Mouse (Mus musculus) forebrain, embryonic 16.5 days (tissue): Measurements from ENCODE around the gene Rph3a. TPM values are rescaled to one million over a fixed set of nuclear protein-coding genes. Genes with fewer than 3 reads are reported as not detected.

ENCODE experiments used
- ATAC-seq: fragments of 200-750 bp; cut with Nextera tagmentation; 2 replicates; pipeline ENCODE4 v1.8.0; 2017; ENCODE audit warnings: mild to moderate bottlenecking, moderate library complexity
- H3K27ac ChIP-seq: fragments of 300-500 bp; sonication (generic); 2 replicates; pipeline ENCODE4 v1.5.1; 2014; ENCODE audit warnings: low read length, control low read depth
- H3K27me3 ChIP-seq: fragments of 300-500 bp; sonication (generic); replicated peaks from 2 replicates; pipeline ENCODE4 v1.6.1; 2014; ENCODE audit warnings: low read length; ENCODE audit not compliant: control insufficient read depth, insufficient read depth
- H3K36me3 ChIP-seq: fragments of 300-500 bp; sonication (generic); 2 replicates; pipeline ENCODE4 v1.6.1; 2014; ENCODE audit not compliant: control insufficient read depth, insufficient read depth
- H3K4me1 ChIP-seq: fragments of 300-500 bp; sonication (generic); replicated peaks from 2 replicates; pipeline ENCODE4 v1.6.1; 2014; ENCODE audit warnings: low read length; ENCODE audit not compliant: control insufficient read depth, insufficient read depth
- H3K4me2 ChIP-seq: fragments of 300-500 bp; sonication (generic); 2 replicates; pipeline ENCODE4 v1.6.1; 2014; ENCODE audit warnings: mild to moderate bottlenecking, low read length, control low read depth
- H3K4me3 ChIP-seq: fragments of 300-500 bp; sonication (generic); replicated peaks from 2 replicates; pipeline ENCODE4 v1.5.1; 2014; ENCODE audit warnings: mild to moderate bottlenecking, low read length, control low read depth
- H3K9ac ChIP-seq: fragments of 300-500 bp; sonication (generic); replicated peaks from 2 replicates; pipeline ENCODE4 v1.6.1; 2014; ENCODE audit warnings: low read depth, low read length, control low read depth
- H3K9me3 ChIP-seq: fragments of 300-500 bp; sonication (generic); 2 replicates; pipeline ENCODE4 v1.6.1; 2016; ENCODE audit warnings: low read length; ENCODE audit not compliant: control insufficient read depth
- WGBS: fragments of 180-500 bp; shearing (Covaris S2); extraction: QIAGEN DNeasy Blood & Tissue Kit; methylation state at CpG from one replicate; pipeline ENCODE4 v1.1.7; 2014; 5-methylcytosine and 5-hydroxymethylcytosine counted together
- polyA plus RNA-seq: library from polyadenylated mRNA; unstranded; fragments of >200 nt; fragmentation: Nextera tagmentation; extraction: Ambion mirVana; gene quantifications from 2 replicates; pipeline ENCODE4 v1.2.1, GENCODE M21; 2015

The Rph3a gene
- polyA plus RNA-seq, 1 experiment from 2014 or later = 26.9 TPM

DNA sequence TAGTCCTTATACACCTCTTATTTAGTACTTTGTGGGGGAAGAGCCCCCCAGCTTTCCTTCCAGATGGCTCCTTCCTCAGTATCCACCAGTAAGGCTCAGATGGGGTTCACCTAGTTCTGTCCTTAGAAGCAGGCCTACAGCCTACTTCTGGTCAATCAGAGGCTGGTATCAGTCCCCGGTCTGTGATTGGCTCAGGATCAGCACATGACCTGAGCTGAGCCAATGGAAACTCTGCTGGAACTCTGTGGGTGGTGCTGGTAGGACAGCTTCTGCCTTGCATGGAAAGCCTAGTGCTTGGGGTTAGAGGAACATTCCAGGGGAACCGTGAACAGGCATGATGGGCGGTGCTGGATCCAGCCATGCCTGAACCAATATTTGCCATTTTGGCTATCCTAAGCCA lies 21.5 kb downstream of the Rph3a start:
- H3K4me2 ChIP-seq = no peak overlapping the region
- no peaks in the 10 kb centered on the region for H3K9me3 ChIP-seq
- WGBS = 94% methylated on average over 3 of the region's 3 CpGs
- no peak overlapping the region for H3K4me3 ChIP-seq
- H3K27me3 ChIP-seq = no peaks in the 10 kb centered on the region
- H3K27ac ChIP-seq = no peak overlapping the region
- H3K36me3 ChIP-seq = no peaks in the 10 kb centered on the region
- no peak for ATAC-seq
- no peak overlapping the region for H3K9ac ChIP-seq
- no peaks in the 10 kb centered on the region for H3K4me1 ChIP-seq

GRCm38 (mm10) chr5:120983029-120983428 lies 26.9 kb downstream of the Rph3a start:
- H3K27ac ChIP-seq = no peak overlapping the region
- no peak for ATAC-seq
- no peak overlapping the region for H3K9ac ChIP-seq
- 89% methylated on average over 1 of the region's 1 CpGs for WGBS
- H3K4me3 ChIP-seq = no peak overlapping the region
- H3K4me1 ChIP-seq = no peaks in the 10 kb centered on the region
- H3K36me3 ChIP-seq = no peaks in the 10 kb centered on the region
- no peak overlapping the region for H3K4me2 ChIP-seq
- peaks cover 4% of the 10 kb centered on the region; the same call in 1 of the 2 replicates for H3K9me3 ChIP-seq
- no peaks in the 10 kb centered on the region for H3K27me3 ChIP-seq

DNA sequence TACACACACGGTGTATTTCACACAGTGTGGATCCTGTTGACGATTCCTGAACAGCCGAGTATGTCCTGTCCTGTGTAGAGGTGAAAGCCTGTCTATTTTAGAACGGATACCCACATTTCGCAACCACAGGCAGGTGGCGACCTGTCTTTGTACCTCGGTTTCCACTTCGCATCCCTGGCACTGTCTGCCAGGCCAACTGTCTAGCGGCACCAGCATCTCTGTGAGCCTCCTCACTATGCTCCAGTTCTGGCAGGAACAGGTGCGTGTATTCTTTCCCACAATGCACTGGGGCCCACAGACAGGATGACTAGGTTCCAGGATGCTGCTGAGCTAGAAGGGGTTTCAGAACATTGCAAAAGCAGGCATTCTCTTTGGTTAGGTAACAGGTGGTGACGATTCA lies 28.7 kb downstream of the Rph3a start:
- no peak overlapping the region for H3K4me3 ChIP-seq
- H3K27me3 ChIP-seq = no peaks in the 10 kb centered on the region
- no peak overlapping the region for H3K27ac ChIP-seq
- no peaks in the 10 kb centered on the region for H3K36me3 ChIP-seq
- ATAC-seq = no peak
- H3K9me3 ChIP-seq = peaks cover 4% of the 10 kb centered on the region; the same call in 1 of the 2 replicates
- no peaks in the 10 kb centered on the region for H3K4me1 ChIP-seq
- no peak overlapping the region for H3K4me2 ChIP-seq
- 92% methylated on average over 11 of the region's 11 CpGs for WGBS
- H3K9ac ChIP-seq = no peak overlapping the region

DNA sequence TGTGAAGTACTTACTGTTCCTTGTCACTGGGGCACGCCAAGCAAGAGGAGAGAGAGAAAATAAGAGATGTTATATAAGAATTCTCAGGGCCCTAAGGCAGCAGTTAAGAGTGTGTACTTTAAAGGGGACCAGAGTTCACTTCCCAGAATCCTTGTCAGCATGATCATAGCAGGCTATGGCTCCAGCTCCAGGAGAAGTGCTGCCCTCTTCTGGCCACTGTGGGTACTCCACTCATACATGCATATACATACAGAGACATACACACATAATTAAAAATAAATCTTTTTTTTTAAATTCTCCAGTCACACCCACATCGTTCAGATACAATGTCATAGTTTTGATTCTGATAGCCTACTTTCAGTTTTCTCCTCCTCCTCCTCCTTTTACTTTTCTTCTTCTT lies 29.8 kb downstream of the Rph3a start:
- no peak for ATAC-seq
- 79% methylated on average over 2 of the region's 2 CpGs for WGBS
- H3K9ac ChIP-seq = no peak overlapping the region

DNA sequence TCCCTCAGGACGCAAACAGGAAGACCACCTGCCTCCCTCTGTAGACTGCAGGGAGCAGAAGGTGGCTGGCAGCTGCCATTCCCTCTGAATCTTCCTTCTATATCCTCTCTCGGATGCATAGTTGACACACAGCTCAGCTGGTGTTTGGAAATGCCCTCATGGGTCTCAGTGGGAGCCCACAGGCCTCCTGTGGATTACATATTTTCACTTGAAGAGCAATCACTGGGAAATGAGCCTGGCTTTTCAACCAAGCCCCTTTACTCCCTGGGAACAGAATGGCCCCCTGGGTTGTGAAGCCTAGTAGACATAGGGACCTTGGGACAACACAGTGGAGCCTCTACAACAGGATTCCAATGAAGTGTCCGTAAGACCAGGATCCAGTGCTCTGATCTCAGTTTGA lies 33.8 kb downstream of the Rph3a start:
- H3K4me1 ChIP-seq = no peaks in the 10 kb centered on the region
- H3K9ac ChIP-seq = no peak overlapping the region
- no peaks in the 10 kb centered on the region for H3K27me3 ChIP-seq
- WGBS = 52% methylated on average over 3 of the region's 3 CpGs
- H3K27ac ChIP-seq = no peak overlapping the region
- H3K4me3 ChIP-seq = no peak overlapping the region
- no peaks in the 10 kb centered on the region for H3K36me3 ChIP-seq
- no peak overlapping the region for H3K4me2 ChIP-seq
- no peak for ATAC-seq
- H3K9me3 ChIP-seq = peaks cover 4% of the 10 kb centered on the region; the same call in 1 of the 2 replicates

More for the DNA sequence above, 29.8 kb downstream of the Rph3a start:
- Histone ChIP-seq H3K4me1 (no peaks in the 10 kb centered on the region), H3K9me3 (peaks cover 4% of the 10 kb centered on the region; the same call in 1 of the 2 replicates), H3K27me3 (no peaks in the 10 kb centered on the region), H3K27ac (no peak overlapping the region), H3K4me2 (no peak overlapping the region), H3K4me3 (no peak overlapping the region), H3K36me3 (no peaks in the 10 kb centered on the region)

DNA sequence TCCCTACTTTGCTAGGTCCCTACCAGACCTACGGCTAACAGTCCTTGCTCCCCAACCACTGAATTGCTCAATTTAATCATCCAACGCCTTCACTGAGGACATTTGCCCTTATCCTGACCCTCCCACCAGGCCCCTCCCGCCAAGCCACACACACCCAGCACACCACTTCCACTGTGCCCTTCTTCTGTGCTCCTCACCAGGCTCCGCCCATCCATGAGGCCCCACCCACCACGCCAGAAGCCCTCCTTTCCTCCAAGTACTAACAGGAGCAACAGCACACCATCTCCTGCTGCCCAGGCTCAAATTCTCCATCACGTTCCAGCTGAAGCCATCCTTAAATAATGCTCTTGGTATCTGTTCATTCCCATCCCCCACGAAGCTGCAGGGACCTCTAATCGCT lies 35.4 kb downstream of the Rph3a start:
- H3K4me1 ChIP-seq = peaks cover 6% of the 10 kb centered on the region; the same call in 1 of the 2 replicates
- no peak overlapping the region for H3K9ac ChIP-seq
- ATAC-seq = no peak
- no peak overlapping the region for H3K4me2 ChIP-seq
- 59% methylated on average over 8 of the region's 8 CpGs for WGBS
- no peaks in the 10 kb centered on the region for H3K27me3 ChIP-seq
- no peaks in the 10 kb centered on the region for H3K36me3 ChIP-seq
- no peak overlapping the region for H3K27ac ChIP-seq
- H3K9me3 ChIP-seq = no peaks in the 10 kb centered on the region
- no peak overlapping the region for H3K4me3 ChIP-seq

GRCm38 (mm10) chr5:120972278-120972677 lies 37.6 kb downstream of the Rph3a start:
- Histone ChIP-seq H3K4me2 (no peak overlapping the region), H3K4me1 (peaks cover 6% of the 10 kb centered on the region; the same call in 1 of the 2 replicates), H3K9ac (no peak overlapping the region), H3K27me3 (no peaks in the 10 kb centered on the region), H3K36me3 (no peaks in the 10 kb centered on the region), H3K9me3 (no peaks in the 10 kb centered on the region), H3K27ac (no peak overlapping the region), H3K4me3 (no peak overlapping the region)
- ATAC-seq = no peak
- 59% methylated on average over 6 of the region's 6 CpGs for WGBS

- Histone ChIP-seq H3K4me3 (no peak overlapping the region), H3K4me2 (no peak overlapping the region), H3K27me3 (no peaks in the 10 kb centered on the region), H3K4me1 (peaks cover 6% of the 10 kb centered on the region; the same call in 1 of the 2 replicates), H3K36me3 (no peaks in the 10 kb centered on the region), H3K9ac (no peak overlapping the region), H3K27ac (no peak overlapping the region), H3K9me3 (no peaks in the 10 kb centered on the region)
- no peak for ATAC-seq
- 80% methylated on average over 1 of the region's 1 CpGs for WGBS
Measured at GRCm38 (mm10) chr5:120971326-120971725, 38.6 kb downstream of the Rph3a start.

GRCm38 (mm10) chr5:120969703-120970102 lies 40.2 kb downstream of the Rph3a start:
- no peak overlapping the region for H3K27ac ChIP-seq
- no peak overlapping the region for H3K4me2 ChIP-seq
- H3K36me3 ChIP-seq = no peaks in the 10 kb centered on the region
- ATAC-seq = no peak
- H3K9me3 ChIP-seq = no peaks in the 10 kb centered on the region
- no peak overlapping the region for H3K4me3 ChIP-seq
- H3K4me1 ChIP-seq = peaks cover 6% of the 10 kb centered on the region; the same call in 1 of the 2 replicates
- H3K9ac ChIP-seq = no peak overlapping the region
- no peaks in the 10 kb centered on the region for H3K27me3 ChIP-seq
- 12% methylated on average over 4 of the region's 4 CpGs for WGBS

- no peak overlapping the region for H3K27ac ChIP-seq
- no peak for ATAC-seq
- no peaks in the 10 kb centered on the region for H3K27me3 ChIP-seq
- no peak overlapping the region for H3K4me2 ChIP-seq
- no peak overlapping the region for H3K4me3 ChIP-seq
- H3K4me1 ChIP-seq = peaks cover 6% of the 10 kb centered on the region; the same call in 1 of the 2 replicates
- H3K9ac ChIP-seq = no peak overlapping the region
- H3K9me3 ChIP-seq = no peaks in the 10 kb centered on the region
- WGBS = 74% methylated on average over 8 of the region's 8 CpGs
- no peaks in the 10 kb centered on the region for H3K36me3 ChIP-seq
Measured at GRCm38 (mm10) chr5:120968799-120969198, 41.1 kb downstream of the Rph3a start.
